Mouse (Mus musculus) kidney, postnatal 0 days (tissue): ENCODE measurements around the gene Adk. TPM values are rescaled to one million over a fixed set of nuclear protein-coding genes. Genes with fewer than 3 reads are reported as not detected.

ENCODE experiments used
- ATAC-seq: fragments of 200-750 bp; cut with Nextera tagmentation; replicated peaks from 2 replicates; pipeline ENCODE4 v1.8.0; 2017; ENCODE audit warnings: low read depth, moderate number of reproducible peaks, moderate TSS enrichment, moderate library complexity; ENCODE audit not compliant: low FRiP score
- DNase-seq: peaks from one replicate; pipeline ENCODE4 v3.0.0-alpha.2; 2016; ENCODE audit warnings: low spot score
- H3K27ac ChIP-seq: fragments of 300-500 bp; sonication (generic); 2 replicates; pipeline ENCODE4 v1.5.1; 2014; ENCODE audit warnings: mild to moderate bottlenecking
- H3K27me3 ChIP-seq: fragments of 300-500 bp; sonication (generic); 2 replicates; pipeline ENCODE4 v1.6.1; 2014; ENCODE audit warnings: low read length, mixed read lengths; ENCODE audit not compliant: insufficient read depth
- H3K36me3 ChIP-seq: fragments of 300-500 bp; sonication (generic); 2 replicates; pipeline ENCODE4 v1.6.1; 2014; ENCODE audit warnings: low read length, mixed read lengths; ENCODE audit not compliant: insufficient read depth
- H3K4me1 ChIP-seq: fragments of 300-500 bp; sonication (generic); replicated peaks from 2 replicates; pipeline ENCODE4 v1.6.1; 2014; ENCODE audit warnings: antibody characterized with exemption, low read length, mixed read lengths; ENCODE audit not compliant: insufficient read depth
- H3K4me2 ChIP-seq: fragments of 300-500 bp; sonication (generic); 2 replicates; pipeline ENCODE4 v1.6.1; 2014; ENCODE audit warnings: mild to moderate bottlenecking, low read length, moderate library complexity, mixed read lengths
- H3K4me3 ChIP-seq: fragments of 300-500 bp; sonication (generic); replicated peaks from 2 replicates; pipeline ENCODE4 v1.5.1; 2014; ENCODE audit warnings: low read depth, low read length
- H3K9ac ChIP-seq: fragments of 300-500 bp; sonication (generic); 2 replicates; pipeline ENCODE4 v1.6.1; 2014; ENCODE audit warnings: low read depth, low read length
- H3K9me3 ChIP-seq: fragments of 300-500 bp; sonication (generic); replicated peaks from 2 replicates; pipeline ENCODE4 v1.6.1; 2016; ENCODE audit warnings: low read length, inconsistent platforms, mixed read lengths
- CTCF ChIP-seq: IDR thresholded peaks from 2 replicates; pipeline ENCODE4 v1.5.1; 2016; ENCODE audit warnings: antibody characterized with exemption, low read depth, mild to moderate bottlenecking, moderate library complexity
- WGBS: fragments of 180-500 bp; shearing (Covaris S2); extraction: QIAGEN DNeasy Blood & Tissue Kit; methylation state at CpG from one replicate; pipeline ENCODE4 v1.1.7; 2014; 5-methylcytosine and 5-hydroxymethylcytosine counted together
- polyA plus RNA-seq: library from polyadenylated mRNA; unstranded; fragments of >200 nt; fragmentation: Nextera tagmentation; extraction: Ambion mirVana; gene quantifications from 2 replicates; pipeline ENCODE4 v1.2.1, GENCODE M21; 2015

Gene Adk
- polyA plus RNA-seq, 1 experiment from 2014 or later: 193 TPM

DNA sequence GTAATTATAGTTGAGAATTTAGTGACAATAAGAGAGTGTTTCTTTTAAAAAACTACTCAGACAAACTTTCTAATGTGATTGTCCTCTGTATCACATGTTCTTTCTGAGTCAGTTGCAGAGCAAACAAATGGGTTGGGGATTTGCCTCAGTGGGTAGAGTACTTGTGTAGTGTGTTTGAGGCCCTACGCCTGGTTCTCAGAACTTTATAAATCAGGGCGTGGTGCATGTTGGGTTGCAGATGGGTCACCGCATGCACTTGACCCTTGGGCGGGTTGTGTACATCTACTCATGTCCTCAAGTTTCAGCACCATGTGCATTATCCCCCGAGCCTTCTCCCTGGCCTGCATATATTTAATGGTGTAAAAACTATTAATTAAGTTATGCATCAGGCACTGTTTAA lies 59.8 kb downstream of the Adk start:
- Histone ChIP-seq H3K4me3 (no peak overlapping the region), H3K4me1 (no peaks in the 10 kb centered on the region), H3K9me3 (no peaks in the 10 kb centered on the region), H3K4me2 (no peak overlapping the region), H3K27me3 (no peaks in the 10 kb centered on the region), H3K36me3 (no peaks in the 10 kb centered on the region), H3K9ac (no peak overlapping the region), H3K27ac (no peak overlapping the region)
- ATAC-seq (no peak), DNase-seq (no peak)
- WGBS: 62% methylated on average over 5 of the region's 5 CpGs
- no peak for TF ChIP-seq CTCF

DNA sequence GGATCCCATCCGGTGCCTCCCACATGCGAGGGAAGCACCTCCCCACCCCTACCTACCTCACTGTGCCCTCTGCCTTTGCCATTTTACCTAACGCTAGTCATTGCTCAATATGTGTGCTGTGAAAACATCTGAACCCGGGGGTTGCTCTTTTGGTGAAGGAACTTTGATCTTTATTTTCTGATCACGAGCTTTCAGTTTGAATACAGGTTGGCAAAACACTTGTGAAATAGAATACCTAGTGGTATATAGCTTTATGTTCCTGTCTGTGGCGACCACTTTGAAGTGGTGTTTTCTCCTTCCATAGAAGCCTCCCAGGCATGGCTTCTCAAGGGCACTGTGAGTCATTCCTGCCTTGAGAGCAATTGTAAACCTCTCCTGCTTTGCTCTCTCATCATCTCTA lies 60.4 kb downstream of the Adk start:
- H3K4me1 ChIP-seq: no peaks in the 10 kb centered on the region
- no peak overlapping the region for H3K4me2 ChIP-seq
- no peaks in the 10 kb centered on the region for H3K9me3 ChIP-seq
- DNase-seq (no peak), ATAC-seq (no peak)
- no peaks in the 10 kb centered on the region for H3K27me3 ChIP-seq
- TF ChIP-seq CTCF: no peak
- H3K27ac ChIP-seq: no peak overlapping the region
- 65% methylated on average over 6 of the region's 6 CpGs for WGBS
- no peak overlapping the region for H3K4me3 ChIP-seq
- no peak overlapping the region for H3K9ac ChIP-seq
- H3K36me3 ChIP-seq: no peaks in the 10 kb centered on the region

DNA sequence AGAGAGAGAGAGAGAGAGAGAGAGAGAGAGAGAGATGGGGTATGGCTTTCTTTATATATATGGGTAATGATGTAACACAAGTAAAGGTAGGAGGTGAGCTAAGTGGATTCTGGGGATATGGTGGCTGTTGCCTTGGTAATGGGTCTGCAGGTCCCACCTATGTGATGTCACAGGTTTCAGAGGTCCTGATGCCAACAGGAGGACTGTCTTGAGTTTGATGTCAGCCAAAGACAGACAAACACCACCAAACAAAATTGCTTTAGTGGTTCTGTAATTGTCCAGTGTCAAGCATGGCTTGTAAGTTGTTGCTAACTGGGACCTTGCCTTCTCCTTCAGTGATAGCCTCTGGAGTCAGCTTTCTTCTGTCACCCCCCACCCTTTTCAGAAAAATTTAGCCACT lies 62.0 kb downstream of the Adk start:
- no peak overlapping the region for H3K4me2 ChIP-seq
- no peak overlapping the region for H3K4me3 ChIP-seq
- DNase-seq: no peak
- H3K27ac ChIP-seq: no peak overlapping the region
- no peak overlapping the region for H3K9ac ChIP-seq
- no peaks in the 10 kb centered on the region for H3K27me3 ChIP-seq
- no peaks in the 10 kb centered on the region for H3K36me3 ChIP-seq
- ATAC-seq: no peak
- H3K4me1 ChIP-seq: no peaks in the 10 kb centered on the region
- no peaks in the 10 kb centered on the region for H3K9me3 ChIP-seq
- TF ChIP-seq CTCF: no peak

DNA sequence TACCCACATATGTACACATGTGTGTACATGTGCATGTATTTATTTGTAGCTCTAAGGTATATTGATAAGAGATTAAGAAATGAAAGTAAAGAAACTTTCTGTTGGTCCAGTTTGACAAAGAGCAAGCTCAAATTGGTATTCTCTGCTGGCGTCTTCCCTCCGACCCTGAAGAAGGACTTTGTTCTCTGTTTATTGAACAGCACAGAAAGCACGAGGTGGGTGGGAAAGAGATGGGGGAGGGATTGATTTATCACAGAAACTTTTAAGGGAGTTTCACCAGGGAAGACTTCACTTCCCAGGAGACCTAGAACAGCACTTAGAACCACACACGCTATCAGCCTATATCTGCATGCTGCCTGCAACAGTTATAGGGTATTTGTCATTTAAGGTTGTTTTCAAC lies 62.9 kb downstream of the Adk start:
- 39% methylated on average over 4 of the region's 4 CpGs for WGBS
- DNase-seq (no peak), ATAC-seq (no peak)
- Histone ChIP-seq H3K4me3 (no peak overlapping the region), H3K4me2 (no peak overlapping the region), H3K36me3 (no peaks in the 10 kb centered on the region), H3K9ac (peak overlapping the region; percentile 18; the same call in 1 of the 2 replicates), H3K27me3 (no peaks in the 10 kb centered on the region), H3K4me1 (no peaks in the 10 kb centered on the region), H3K27ac (no peak overlapping the region), H3K9me3 (no peaks in the 10 kb centered on the region)
- TF ChIP-seq CTCF: no peak

DNA sequence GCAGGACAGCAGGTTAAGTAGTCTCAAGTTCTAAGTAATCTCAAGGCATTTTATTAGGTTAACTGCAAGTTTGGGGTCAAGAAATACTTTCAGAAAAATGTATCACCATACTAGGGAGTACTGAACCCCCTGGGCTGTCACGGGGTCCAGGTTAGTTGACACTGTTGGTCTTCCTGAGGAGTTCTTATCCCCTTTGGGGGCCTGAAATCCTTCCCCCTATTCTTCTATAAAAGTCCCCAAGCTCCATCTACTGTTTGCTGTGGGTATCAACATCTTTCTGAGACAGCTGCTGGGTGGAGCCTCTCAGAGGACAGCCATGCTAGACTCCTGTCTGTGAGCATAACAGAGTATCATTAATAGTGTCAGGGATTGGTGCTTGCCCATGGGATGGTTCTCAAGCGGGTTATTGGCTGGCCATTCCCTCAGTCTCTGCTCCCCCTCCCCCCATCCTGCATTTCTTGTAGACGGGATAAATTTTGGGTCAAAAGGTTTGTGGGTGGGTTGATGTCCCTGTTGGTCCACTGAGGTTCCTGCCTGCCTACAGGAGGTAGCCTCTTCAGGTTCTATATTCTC lies 63.6 kb downstream of the Adk start:
- no peak overlapping the region for H3K27ac ChIP-seq
- H3K4me1 ChIP-seq: no peaks in the 10 kb centered on the region
- DNase-seq (peak; percentile 72), ATAC-seq (no peak)
- H3K9ac ChIP-seq: no peak overlapping the region
- no peak overlapping the region for H3K4me2 ChIP-seq
- no peaks in the 10 kb centered on the region for H3K9me3 ChIP-seq
- H3K27me3 ChIP-seq: no peaks in the 10 kb centered on the region
- no peak overlapping the region for H3K4me3 ChIP-seq
- TF ChIP-seq CTCF: peak; percentile 70
- WGBS: 53% methylated on average over 3 of the region's 3 CpGs
- no peaks in the 10 kb centered on the region for H3K36me3 ChIP-seq

DNA sequence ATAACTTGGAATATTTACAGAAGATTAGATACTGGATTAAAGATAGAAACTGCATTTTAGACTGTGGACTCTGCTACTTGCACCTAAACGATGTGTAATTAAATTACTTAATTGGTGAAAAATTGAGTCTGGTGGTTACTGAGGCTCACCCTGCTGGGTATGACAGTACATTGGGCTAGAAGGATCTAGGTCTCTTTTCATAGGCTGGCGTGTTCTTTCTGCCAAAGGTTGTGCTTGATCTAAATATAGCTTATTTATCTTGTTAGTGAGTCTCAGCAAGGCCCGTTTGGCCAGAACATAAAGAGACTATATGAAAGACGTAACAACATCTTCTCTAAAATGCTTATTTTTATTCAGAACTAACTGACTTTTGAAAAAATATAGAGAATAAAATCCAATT lies 65.7 kb downstream of the Adk start:
- TF ChIP-seq CTCF: no peak
- Histone ChIP-seq H3K27me3 (no peaks in the 10 kb centered on the region), H3K36me3 (no peaks in the 10 kb centered on the region), H3K4me2 (no peak overlapping the region), H3K4me3 (no peak overlapping the region), H3K4me1 (no peaks in the 10 kb centered on the region), H3K27ac (no peak overlapping the region), H3K9me3 (no peaks in the 10 kb centered on the region), H3K9ac (no peak overlapping the region)
- 77% methylated on average over 4 of the region's 4 CpGs for WGBS
- ATAC-seq (no peak), DNase-seq (no peak)

DNA sequence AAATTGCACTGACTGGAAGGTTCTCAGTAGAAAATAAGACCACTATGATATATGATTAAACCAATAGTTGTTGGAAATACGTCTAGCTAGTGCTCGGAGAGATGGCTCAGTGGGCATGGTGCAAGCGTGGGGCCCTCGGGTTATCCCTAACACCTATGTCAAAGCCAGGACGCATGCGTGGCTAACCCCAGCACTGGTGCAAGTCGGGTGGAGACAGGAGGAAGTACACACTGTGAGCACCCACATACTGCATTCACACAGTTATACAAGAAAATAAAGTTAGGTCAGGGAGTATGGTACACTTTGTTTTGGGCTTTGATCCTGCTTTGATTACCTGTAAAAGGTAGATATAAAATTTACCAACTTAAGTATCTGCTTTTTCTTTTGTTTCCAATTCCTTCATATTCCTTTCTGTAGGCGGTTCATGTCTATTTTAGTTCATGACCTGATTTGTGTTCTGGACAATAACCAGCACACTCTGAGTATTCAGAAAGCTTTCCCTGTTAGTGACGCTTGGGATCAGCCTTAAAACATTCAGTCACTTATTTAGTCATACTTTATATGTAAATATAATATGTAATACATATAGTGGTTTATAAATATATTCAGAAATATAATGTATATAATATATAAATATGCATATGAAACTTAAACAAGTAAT lies 67.4 kb downstream of the Adk start:
- no peaks in the 10 kb centered on the region for H3K4me1 ChIP-seq
- H3K27me3 ChIP-seq: no peaks in the 10 kb centered on the region
- no peak overlapping the region for H3K27ac ChIP-seq
- no peak for TF ChIP-seq CTCF
- no peak overlapping the region for H3K4me2 ChIP-seq
- H3K36me3 ChIP-seq: no peaks in the 10 kb centered on the region
- DNase-seq (no peak), ATAC-seq (no peak)
- WGBS: 78% methylated on average over 9 of the region's 9 CpGs
- no peaks in the 10 kb centered on the region for H3K9me3 ChIP-seq
- no peak overlapping the region for H3K9ac ChIP-seq
- no peak overlapping the region for H3K4me3 ChIP-seq
